Mouse (Mus musculus): Measurements from ENCODE around the gene Insr. TPM values are rescaled to one million over a fixed set of nuclear protein-coding genes. Genes with fewer than 3 reads are reported as not detected.

Insr gene
- polyA plus RNA-seq, 1 experiment from 2014 or later = 26.4 TPM

- Histone ChIP-seq H3K4me1 (no peaks in the 10 kb centered on the region), H3K9me3 (peaks cover 3% of the 10 kb centered on the region; the same call in 1 of the 2 replicates), H3K27me3 (ENCODE audit: poor library complexity, severe bottlenecking) (no peaks in the 10 kb centered on the region), H3K36me3 (replicated peaks) (no peaks in the 10 kb centered on the region), H3K4me3 (no peak overlapping the region), H3K27ac (no peak overlapping the region)
- 87% methylated on average over 5 of the region's 5 CpGs for WGBS
- DNase-seq (ENCODE audit: extremely low spot score, low spot score) = no peak
These were observed 19.9 kb upstream of the Insr start for GRCm38 (mm10) chr8:3299322-3299721.

GRCm38 (mm10) chr8:3285824-3286223, 6.4 kb upstream of the Insr start:
- Histone ChIP-seq H3K36me3 (replicated peaks) (no peaks in the 10 kb centered on the region), H3K4me1 (no peaks in the 10 kb centered on the region), H3K9me3 (no peaks in the 10 kb centered on the region), H3K27ac (no peak overlapping the region), H3K27me3 (ENCODE audit: poor library complexity, severe bottlenecking) (peaks cover 2% of the 10 kb centered on the region; the same call in 1 of the 2 replicates), H3K4me3 (no peak overlapping the region)
- no peak for DNase-seq (ENCODE audit: extremely low spot score, low spot score)
- 48% methylated on average over 2 of the region's 2 CpGs for WGBS

GRCm38 (mm10) chr8:3284656-3285055, 5.2 kb upstream of the Insr start:
- WGBS = 90% methylated on average over 4 of the region's 4 CpGs
- Histone ChIP-seq H3K27me3 (ENCODE audit: poor library complexity, severe bottlenecking) (peaks cover 9% of the 10 kb centered on the region; the same call in 1 of the 2 replicates), H3K4me3 (no peak overlapping the region), H3K9me3 (no peaks in the 10 kb centered on the region), H3K4me1 (peaks cover 7% of the 10 kb centered on the region), H3K36me3 (replicated peaks) (no peaks in the 10 kb centered on the region), H3K27ac (no peak overlapping the region)
- DNase-seq (ENCODE audit: extremely low spot score, low spot score) = no peak

- Histone ChIP-seq H3K27ac (no peak overlapping the region), H3K4me3 (no peak overlapping the region), H3K4me1 (peaks cover 26% of the 10 kb centered on the region), H3K36me3 (replicated peaks) (0 out of 2 replicates have a peak, but pooled peaks cover 4% of the 10 kb centered on the region), H3K9me3 (no peaks in the 10 kb centered on the region), H3K27me3 (ENCODE audit: poor library complexity, severe bottlenecking) (peaks cover 9% of the 10 kb centered on the region; the same call in 1 of the 2 replicates)
- WGBS = 87% methylated on average over 3 of the region's 3 CpGs
- DNase-seq (ENCODE audit: extremely low spot score, low spot score) = no peak
These were observed 1.9 kb upstream of the Insr start for GRCm38 (mm10) chr8:3281296-3281695.

- Histone ChIP-seq H3K27me3 (ENCODE audit: poor library complexity, severe bottlenecking) (peaks cover 9% of the 10 kb centered on the region; the same call in 1 of the 2 replicates), H3K4me3 (peak overlapping the region; percentile 85), H3K9me3 (no peaks in the 10 kb centered on the region), H3K36me3 (replicated peaks) (0 out of 2 replicates have a peak, but pooled peaks cover 4% of the 10 kb centered on the region), H3K27ac (no peak overlapping the region), H3K4me1 (peaks cover 26% of the 10 kb centered on the region)
- peak; percentile 15 for DNase-seq (ENCODE audit: extremely low spot score, low spot score)
- WGBS = 33% methylated on average over 11 of the region's 11 CpGs
These were observed 971 bp upstream of the Insr start for GRCm38 (mm10) chr8:3280266-3280910.

- WGBS = 2% methylated on average over 18 of the region's 18 CpGs
- H3K36me3 ChIP-seq (replicated peaks) = 0 out of 2 replicates have a peak, but pooled peaks cover 4% of the 10 kb centered on the region
These were observed 282 bp upstream of the Insr start for GRCm38 (mm10) chr8:3279721-3280077.

GRCm38 (mm10) chr8:3278181-3278820, 1.1 kb downstream of the Insr start:
- Histone ChIP-seq H3K36me3 (replicated peaks) (peaks cover 15% of the 10 kb centered on the region), H3K27ac (peak overlapping the region; percentile 90), H3K4me1 (peaks cover 26% of the 10 kb centered on the region), H3K4me3 (peak overlapping the region; percentile 85), H3K27me3 (ENCODE audit: poor library complexity, severe bottlenecking) (peaks cover 9% of the 10 kb centered on the region; the same call in 1 of the 2 replicates), H3K9me3 (no peaks in the 10 kb centered on the region)
- 52% methylated on average over 15 of the region's 15 CpGs for WGBS
- DNase-seq (ENCODE audit: extremely low spot score, low spot score) = peak; percentile 16

More at GRCm38 (mm10) chr8:3279721-3280077, 282 bp upstream of the Insr start:
- Histone ChIP-seq H3K27ac (0 out of 2 replicates have a peak overlapping the region, but pooled peaks have one; percentile 90), H3K4me3 (peak overlapping the region; percentile 85), H3K27me3 (ENCODE audit: poor library complexity, severe bottlenecking) (peaks cover 9% of the 10 kb centered on the region; the same call in 1 of the 2 replicates), H3K4me1 (peaks cover 26% of the 10 kb centered on the region), H3K9me3 (no peaks in the 10 kb centered on the region)
- DNase-seq (ENCODE audit: extremely low spot score, low spot score) = no peak

GRCm38 (mm10) chr8:3277266-3277665, 2.2 kb downstream of the Insr start:
- 97% methylated on average over 9 of the region's 9 CpGs for WGBS
- H3K4me3 ChIP-seq = 0 out of 2 replicates have a peak overlapping the region, but pooled peaks have one; percentile 85
- no peak for DNase-seq (ENCODE audit: extremely low spot score, low spot score)

GRCm38 (mm10) chr8:3276009-3276408, 3.4 kb downstream of the Insr start:
- no peaks in the 10 kb centered on the region for H3K9me3 ChIP-seq
- WGBS = 93% methylated on average over 8 of the region's 8 CpGs
- DNase-seq (ENCODE audit: extremely low spot score, low spot score) = no peak
- peaks cover 26% of the 10 kb centered on the region for H3K4me1 ChIP-seq
- H3K27me3 ChIP-seq (ENCODE audit: poor library complexity, severe bottlenecking) = peaks cover 9% of the 10 kb centered on the region; the same call in 1 of the 2 replicates
- peaks cover 15% of the 10 kb centered on the region for H3K36me3 ChIP-seq (replicated peaks)
- no peak overlapping the region for H3K27ac ChIP-seq
- H3K4me3 ChIP-seq = no peak overlapping the region

More at GRCm38 (mm10) chr8:3277266-3277665, 2.2 kb downstream of the Insr start:
- no peak overlapping the region for H3K27ac ChIP-seq
- H3K9me3 ChIP-seq = no peaks in the 10 kb centered on the region
- H3K27me3 ChIP-seq (ENCODE audit: poor library complexity, severe bottlenecking) = peaks cover 9% of the 10 kb centered on the region; the same call in 1 of the 2 replicates
- H3K4me1 ChIP-seq = peaks cover 26% of the 10 kb centered on the region
- H3K36me3 ChIP-seq (replicated peaks) = peaks cover 15% of the 10 kb centered on the region

GRCm38 (mm10) chr8:3275189-3275588, 4.2 kb downstream of the Insr start:
- Histone ChIP-seq H3K27ac (no peak overlapping the region), H3K4me1 (peaks cover 24% of the 10 kb centered on the region), H3K4me3 (no peak overlapping the region), H3K27me3 (ENCODE audit: poor library complexity, severe bottlenecking) (peaks cover under 1% of the 10 kb centered on the region; the same call in 1 of the 2 replicates), H3K9me3 (no peaks in the 10 kb centered on the region), H3K36me3 (replicated peaks) (peaks cover 15% of the 10 kb centered on the region)
- no peak for DNase-seq (ENCODE audit: extremely low spot score, low spot score)
- WGBS = 78% methylated on average over 5 of the region's 5 CpGs

GRCm38 (mm10) chr8:3273799-3274198, 5.6 kb downstream of the Insr start:
- Histone ChIP-seq H3K27me3 (ENCODE audit: poor library complexity, severe bottlenecking) (no peaks in the 10 kb centered on the region), H3K4me1 (peaks cover 16% of the 10 kb centered on the region), H3K9me3 (no peaks in the 10 kb centered on the region), H3K27ac (no peak overlapping the region), H3K36me3 (replicated peaks) (peaks cover 15% of the 10 kb centered on the region), H3K4me3 (no peak overlapping the region)
- WGBS = 98% methylated on average over 3 of the region's 3 CpGs
- DNase-seq (ENCODE audit: extremely low spot score, low spot score) = no peak

GRCm38 (mm10) chr8:3267449-3267761, 12.0 kb downstream of the Insr start:
- no peak overlapping the region for H3K27ac ChIP-seq
- H3K27me3 ChIP-seq (ENCODE audit: poor library complexity, severe bottlenecking) = no peaks in the 10 kb centered on the region
- peaks cover 8% of the 10 kb centered on the region; the same call in 1 of the 2 replicates for H3K9me3 ChIP-seq
- peaks cover 12% of the 10 kb centered on the region for H3K36me3 ChIP-seq (replicated peaks)
- 89% methylated on average over 3 of the region's 3 CpGs for WGBS
- DNase-seq (ENCODE audit: extremely low spot score, low spot score) = no peak
- H3K4me1 ChIP-seq = no peaks in the 10 kb centered on the region
- no peak overlapping the region for H3K4me3 ChIP-seq

Measured in forebrain, embryonic 10.5 days (tissue).